Mouse (Mus musculus) bone marrow macrophage, adult 2 months (primary cell): ENCODE data around the gene Car9.

ENCODE experiments used
- CTCF ChIP-seq: IDR thresholded peaks from 2 replicates; pipeline ENCODE4 v1.5.1; 2012; ENCODE audit warnings: low read depth, mild to moderate bottlenecking, low read length, moderate library complexity
- POLR2A ChIP-seq: IDR thresholded peaks from 2 replicates; pipeline ENCODE4 v1.6.1; 2012; ENCODE audit warnings: mild to moderate bottlenecking, low read depth, low read length, borderline replicate concordance

DNA sequence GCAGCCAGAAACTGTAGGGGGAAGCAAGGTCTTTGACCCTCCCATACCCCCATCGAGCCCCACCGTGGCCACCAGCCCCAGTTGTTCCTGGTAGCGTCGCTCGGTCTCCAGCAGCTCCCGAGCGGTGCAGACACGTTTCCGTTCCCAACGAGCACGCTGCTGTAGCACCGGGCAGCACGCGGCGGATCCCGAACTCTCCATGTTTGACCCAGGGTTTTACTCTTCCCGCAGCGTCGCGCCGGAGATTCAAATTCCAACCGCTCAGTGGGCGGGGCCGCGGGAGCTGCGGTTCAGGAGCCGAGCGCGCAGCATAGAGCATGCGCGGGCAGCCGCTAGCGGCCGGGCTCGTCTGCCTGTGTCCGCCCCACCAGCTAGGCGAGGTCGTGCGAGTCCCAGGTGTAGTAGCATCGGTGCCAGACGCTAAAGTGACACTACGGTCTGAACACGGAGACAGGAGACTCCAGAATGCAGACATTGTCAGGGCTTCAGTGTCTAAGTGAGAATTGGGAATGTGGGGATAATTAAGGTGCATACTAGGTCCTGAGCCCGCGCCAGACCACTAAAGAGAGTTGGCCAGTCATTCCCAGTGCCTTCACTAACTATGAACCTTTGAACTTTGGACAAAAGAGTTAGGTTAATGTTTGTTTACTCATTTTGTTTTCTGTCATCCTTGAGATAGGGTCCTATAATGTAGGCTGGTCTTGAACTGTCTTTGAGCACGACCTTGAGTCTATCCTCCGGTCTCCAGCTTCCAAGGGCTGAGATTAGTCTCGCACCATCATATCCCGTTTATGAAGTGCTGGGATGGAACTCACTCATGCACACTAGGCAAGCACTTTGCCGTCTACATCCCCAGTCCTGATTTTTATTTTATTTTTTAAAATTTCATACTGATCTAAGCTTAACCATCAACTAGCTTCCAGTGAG is 7.1 kb upstream of the Car9 start, which contains the start of gene Arhgef39:
- TF ChIP-seq POLR2A (no peak), CTCF (no peak)
